Mouse (Mus musculus): ENCODE measurements around the gene Rasa2. TPM values are rescaled to one million over a fixed set of nuclear protein-coding genes. Genes with fewer than 3 reads are reported as not detected.
"Not testable (repeated sequence)": the region's sequence is repeated elsewhere in the genome, so short reads cannot be mapped to it uniquely, and the experiment has no call there.

Gene Rasa2
- 24.3 and 25.0 TPM in 2 replicates for polyA plus RNA-seq (2014; fragmentation: Nextera tagmentation; extraction: Ambion mirVana)

DNA sequence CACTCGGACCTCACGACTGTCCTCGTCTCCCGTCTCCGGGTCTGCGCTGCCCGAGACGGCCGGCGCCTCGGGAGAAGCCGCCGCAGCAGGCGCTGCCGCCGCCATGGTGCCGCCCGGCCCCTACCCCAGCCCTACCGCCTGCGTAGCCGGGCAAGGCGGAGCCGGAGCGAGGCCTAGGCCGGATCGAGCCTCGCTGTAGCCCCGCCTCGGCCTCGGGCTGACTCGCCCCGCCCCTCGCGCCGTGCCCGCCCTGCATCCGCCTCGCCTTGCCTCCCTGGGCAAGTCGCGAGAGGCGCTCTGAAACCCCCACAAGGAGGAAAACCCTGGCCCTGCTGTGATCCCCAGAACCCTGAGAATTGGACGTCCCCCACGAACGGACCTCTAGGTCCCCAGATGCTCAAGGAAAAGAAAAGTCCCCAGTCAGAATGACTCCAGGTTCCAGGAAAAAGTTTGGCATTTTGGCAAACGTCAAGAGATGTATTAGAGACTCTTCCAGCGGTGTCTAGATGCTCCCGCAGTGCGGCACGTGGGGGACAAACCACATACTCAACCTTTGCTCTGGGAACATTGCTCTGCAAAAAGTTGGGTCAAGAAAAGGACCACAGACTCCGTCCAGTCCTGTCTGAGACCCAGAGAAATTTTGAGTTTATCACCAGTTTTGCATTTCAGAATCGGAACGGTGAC lies at the start of gene Rasa2:
Rasa2 (minus strand) TSS at position 229 of the 684 bp plus-strand sequence.
- Histone ChIP-seq H3K36me3 (ENCODE audit: control insufficient read depth, insufficient read depth, low read length) (no peaks in the 10 kb centered on the region), H3K4me2 (replicated peaks; ENCODE audit: low read depth, low read length) (peak within 1 kb of the TSS; percentile 85), H3K4me1 (ENCODE audit: control insufficient read depth, insufficient read depth, low read length) (peaks cover 14% of the 10 kb centered on the region; the same call in 1 of the 2 replicates), H3K9me3 (ENCODE audit: control insufficient read depth, low read depth, low read length) (no peaks in the 10 kb centered on the region), H3K4me3 (ENCODE audit: low read depth, low read length) (peak within 1 kb of the TSS; percentile 62), H3K27me3 (ENCODE audit: control insufficient read depth, insufficient read depth, low read length) (no peaks in the 10 kb centered on the region), H3K9ac (replicated peaks; ENCODE audit: low read depth, low read length) (peak within 1 kb of the TSS; percentile 96), H3K27ac (ENCODE audit: low read length) (peak within 1 kb of the TSS; percentile 96)
- peak; percentile 98 for ATAC-seq (ENCODE audit: insufficient number of reproducible peaks, insufficient read depth, low FRiP score, low read depth)
- WGBS = 1% methylated on average over 49 of the region's 52 CpGs

DNA sequence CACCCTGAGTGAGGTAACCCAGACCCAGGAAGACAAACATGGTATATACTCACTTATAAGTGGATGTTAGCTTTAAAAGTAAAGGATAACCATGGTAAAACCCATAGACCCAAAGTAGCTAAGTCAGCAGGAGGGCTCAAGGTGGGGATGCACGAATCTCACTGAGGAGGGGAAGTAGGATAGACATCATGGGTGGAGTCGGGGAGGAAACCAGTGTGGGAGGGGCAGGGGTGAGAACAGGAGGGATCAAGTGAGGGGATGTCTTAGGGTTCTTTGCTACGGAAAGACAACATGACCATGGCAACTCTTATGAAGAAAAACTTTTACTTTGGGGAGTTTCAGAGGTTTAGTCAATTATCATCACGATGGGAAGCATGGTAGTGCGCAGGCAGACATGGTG lies 47.2 kb upstream of the Rasa2 start:
- no peak overlapping the region for H3K9ac ChIP-seq (replicated peaks; ENCODE audit: low read depth, low read length)
- H3K9me3 ChIP-seq (ENCODE audit: control insufficient read depth, low read depth, low read length) = no peaks in the 10 kb centered on the region
- no peaks in the 10 kb centered on the region for H3K27me3 ChIP-seq (ENCODE audit: control insufficient read depth, insufficient read depth, low read length)
- WGBS = 74% methylated on average over 5 of the region's 5 CpGs
- no peak overlapping the region for H3K4me3 ChIP-seq (ENCODE audit: low read depth, low read length)
- no peaks in the 10 kb centered on the region for H3K36me3 ChIP-seq (ENCODE audit: control insufficient read depth, insufficient read depth, low read length)
- ATAC-seq (ENCODE audit: insufficient number of reproducible peaks, insufficient read depth, low FRiP score, low read depth) = no peak
- no peak overlapping the region for H3K4me2 ChIP-seq (replicated peaks; ENCODE audit: low read depth, low read length)
- no peaks in the 10 kb centered on the region for H3K4me1 ChIP-seq (ENCODE audit: control insufficient read depth, insufficient read depth, low read length)
- H3K27ac ChIP-seq (ENCODE audit: low read length) = no peak overlapping the region

DNA sequence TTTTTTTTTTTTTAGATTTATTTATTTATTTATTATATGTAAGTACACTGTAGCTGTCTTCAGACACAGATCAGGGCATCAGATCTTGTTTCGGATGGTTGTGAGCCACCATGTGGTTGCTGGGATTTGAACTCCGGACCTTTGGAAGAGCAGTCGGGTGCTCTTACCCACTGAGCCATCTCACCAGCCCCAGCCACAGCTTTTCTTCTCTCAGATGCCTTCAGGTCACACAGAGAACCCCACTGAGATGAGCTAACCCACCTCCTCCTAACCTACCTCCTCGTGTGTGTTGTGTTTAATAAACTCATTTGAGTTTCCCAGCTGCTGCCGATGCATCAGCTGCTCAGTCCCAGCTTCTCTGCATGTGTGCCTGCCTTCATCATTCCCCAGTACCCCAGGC lies 46.3 kb upstream of the Rasa2 start:
- H3K4me2 ChIP-seq (replicated peaks; ENCODE audit: low read depth, low read length); H3K4me1 ChIP-seq (ENCODE audit: control insufficient read depth, insufficient read depth, low read length); H3K27me3 ChIP-seq (ENCODE audit: control insufficient read depth, insufficient read depth, low read length); H3K9ac ChIP-seq (replicated peaks; ENCODE audit: low read depth, low read length); H3K36me3 ChIP-seq (ENCODE audit: control insufficient read depth, insufficient read depth, low read length); H3K4me3 ChIP-seq (ENCODE audit: low read depth, low read length); ATAC-seq (ENCODE audit: insufficient number of reproducible peaks, insufficient read depth, low FRiP score, low read depth); H3K9me3 ChIP-seq (ENCODE audit: control insufficient read depth, low read depth, low read length); H3K27ac ChIP-seq (ENCODE audit: low read length): not testable (repeated sequence)
- 85% methylated on average over 5 of the region's 5 CpGs for WGBS

DNA sequence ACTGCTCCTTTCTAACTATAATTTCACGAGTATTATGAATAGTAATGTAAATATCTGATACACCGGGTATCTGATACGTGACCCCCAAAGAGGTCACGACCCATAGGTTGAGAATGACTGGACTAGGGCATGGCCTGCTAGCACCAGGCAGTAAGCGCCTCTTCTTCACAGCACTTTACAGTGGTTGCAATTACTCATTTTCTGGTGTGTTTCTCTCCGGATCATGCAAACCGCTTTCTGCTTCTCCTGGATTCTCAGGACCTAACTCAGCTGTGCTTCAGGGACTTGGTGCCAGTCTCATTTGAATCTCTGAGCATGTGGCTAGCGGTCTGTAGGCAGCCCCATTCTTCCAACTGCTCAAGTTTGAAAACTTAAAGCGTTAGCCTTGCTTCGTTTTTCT lies 45.3 kb upstream of the Rasa2 start:
- H3K9ac ChIP-seq (replicated peaks; ENCODE audit: low read depth, low read length) = no peak overlapping the region
- no peak overlapping the region for H3K4me2 ChIP-seq (replicated peaks; ENCODE audit: low read depth, low read length)
- no peaks in the 10 kb centered on the region for H3K4me1 ChIP-seq (ENCODE audit: control insufficient read depth, insufficient read depth, low read length)
- no peaks in the 10 kb centered on the region for H3K36me3 ChIP-seq (ENCODE audit: control insufficient read depth, insufficient read depth, low read length)
- no peak for ATAC-seq (ENCODE audit: insufficient number of reproducible peaks, insufficient read depth, low FRiP score, low read depth)
- no peaks in the 10 kb centered on the region for H3K27me3 ChIP-seq (ENCODE audit: control insufficient read depth, insufficient read depth, low read length)
- 85% methylated on average over 10 of the region's 10 CpGs for WGBS
- H3K27ac ChIP-seq (ENCODE audit: low read length) = no peak overlapping the region
- no peaks in the 10 kb centered on the region for H3K9me3 ChIP-seq (ENCODE audit: control insufficient read depth, low read depth, low read length)
- no peak overlapping the region for H3K4me3 ChIP-seq (ENCODE audit: low read depth, low read length)

DNA sequence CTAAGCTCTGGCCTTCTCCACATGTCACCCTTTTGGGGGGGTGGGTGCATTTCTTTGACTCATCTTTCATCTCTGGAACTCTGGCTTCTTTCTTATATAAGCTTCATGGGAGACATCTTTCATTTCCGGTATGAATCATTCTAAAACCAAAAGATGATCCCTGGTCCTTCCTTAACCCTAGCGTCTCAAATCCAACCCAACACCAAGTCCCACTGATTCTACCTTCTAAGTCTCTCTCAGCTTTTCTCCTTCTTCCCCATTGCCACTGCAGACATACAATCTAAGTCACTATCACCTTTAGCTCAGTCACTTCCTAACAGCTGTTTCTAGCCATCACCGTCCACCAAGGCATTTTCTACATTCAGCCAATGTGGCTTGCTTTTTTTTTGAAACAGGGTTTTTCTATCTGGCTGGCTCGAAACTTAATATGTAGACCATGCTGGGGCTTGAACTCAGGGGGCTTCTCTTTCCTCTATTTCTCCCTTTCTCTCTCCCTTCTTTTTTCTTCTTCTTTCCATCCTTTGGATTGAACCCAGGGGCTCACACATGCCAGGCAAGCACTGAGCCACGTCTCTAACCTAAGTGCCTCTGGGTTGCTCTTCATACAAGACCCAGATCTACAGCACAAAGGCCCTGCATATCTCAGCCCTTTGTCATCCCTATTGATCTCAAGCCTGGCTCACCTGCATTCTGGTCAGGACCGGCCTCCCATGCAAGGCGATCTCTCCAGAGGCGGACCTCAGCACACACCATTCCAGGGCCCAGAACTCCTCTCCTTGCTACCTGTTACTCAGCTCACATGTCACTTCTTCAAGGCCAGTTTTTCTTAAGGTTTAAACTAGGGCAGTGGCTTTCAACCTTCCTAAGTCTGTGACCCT lies 44.6 kb upstream of the Rasa2 start:
- no peaks in the 10 kb centered on the region for H3K9me3 ChIP-seq (ENCODE audit: control insufficient read depth, low read depth, low read length)
- H3K9ac ChIP-seq (replicated peaks; ENCODE audit: low read depth, low read length) = no peak overlapping the region
- no peaks in the 10 kb centered on the region for H3K36me3 ChIP-seq (ENCODE audit: control insufficient read depth, insufficient read depth, low read length)
- H3K27me3 ChIP-seq (ENCODE audit: control insufficient read depth, insufficient read depth, low read length) = no peaks in the 10 kb centered on the region
- WGBS = 84% methylated on average over 8 of the region's 8 CpGs
- no peak for ATAC-seq (ENCODE audit: insufficient number of reproducible peaks, insufficient read depth, low FRiP score, low read depth)
- no peaks in the 10 kb centered on the region for H3K4me1 ChIP-seq (ENCODE audit: control insufficient read depth, insufficient read depth, low read length)
- no peak overlapping the region for H3K27ac ChIP-seq (ENCODE audit: low read length)
- no peak overlapping the region for H3K4me2 ChIP-seq (replicated peaks; ENCODE audit: low read depth, low read length)
- no peak overlapping the region for H3K4me3 ChIP-seq (ENCODE audit: low read depth, low read length)

DNA sequence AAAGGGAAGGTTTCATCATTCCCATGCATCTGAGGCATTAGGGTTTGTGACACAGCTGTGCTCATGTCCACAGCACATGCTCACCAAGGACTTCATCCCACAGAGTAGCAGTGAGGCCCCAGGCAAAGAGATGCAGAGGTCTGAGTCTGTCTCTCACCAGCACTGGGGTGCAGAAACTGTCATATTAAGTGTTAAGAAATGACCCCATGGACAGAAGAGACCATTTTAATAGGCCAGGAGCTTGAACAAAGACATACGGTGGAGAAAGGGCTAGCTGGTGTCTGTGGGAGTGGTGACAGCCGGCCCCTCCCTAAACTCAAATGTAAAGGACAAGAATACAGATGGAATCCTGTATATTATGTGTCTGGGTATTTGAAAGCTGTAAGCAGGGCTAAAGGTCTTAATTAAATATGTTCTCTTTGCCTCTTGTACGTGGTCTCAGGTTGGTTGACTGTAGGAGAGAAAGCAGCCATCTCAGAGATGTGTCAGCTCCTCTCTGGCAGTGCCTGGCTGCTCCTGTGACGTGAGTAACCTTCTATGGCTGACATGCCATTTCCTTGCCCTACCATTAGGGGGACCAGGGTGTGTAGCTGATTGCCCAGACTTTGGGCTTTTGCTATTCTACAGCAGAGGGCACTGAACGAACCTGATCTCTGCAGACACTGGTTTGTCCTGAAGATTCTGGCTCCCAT lies 43.8 kb upstream of the Rasa2 start:
- no peak overlapping the region for H3K4me2 ChIP-seq (replicated peaks; ENCODE audit: low read depth, low read length)
- WGBS = 32% methylated on average over 5 of the region's 5 CpGs
- no peaks in the 10 kb centered on the region for H3K27me3 ChIP-seq (ENCODE audit: control insufficient read depth, insufficient read depth, low read length)
- H3K9me3 ChIP-seq (ENCODE audit: control insufficient read depth, low read depth, low read length) = no peaks in the 10 kb centered on the region
- H3K4me3 ChIP-seq (ENCODE audit: low read depth, low read length) = no peak overlapping the region
- H3K36me3 ChIP-seq (ENCODE audit: control insufficient read depth, insufficient read depth, low read length) = no peaks in the 10 kb centered on the region
- 0 out of 2 replicates have a peak, but pooled peaks have one; percentile 24 for ATAC-seq (ENCODE audit: insufficient number of reproducible peaks, insufficient read depth, low FRiP score, low read depth)
- H3K4me1 ChIP-seq (ENCODE audit: control insufficient read depth, insufficient read depth, low read length) = no peaks in the 10 kb centered on the region
- no peak overlapping the region for H3K27ac ChIP-seq (ENCODE audit: low read length)
- H3K9ac ChIP-seq (replicated peaks; ENCODE audit: low read depth, low read length) = no peak overlapping the region

DNA sequence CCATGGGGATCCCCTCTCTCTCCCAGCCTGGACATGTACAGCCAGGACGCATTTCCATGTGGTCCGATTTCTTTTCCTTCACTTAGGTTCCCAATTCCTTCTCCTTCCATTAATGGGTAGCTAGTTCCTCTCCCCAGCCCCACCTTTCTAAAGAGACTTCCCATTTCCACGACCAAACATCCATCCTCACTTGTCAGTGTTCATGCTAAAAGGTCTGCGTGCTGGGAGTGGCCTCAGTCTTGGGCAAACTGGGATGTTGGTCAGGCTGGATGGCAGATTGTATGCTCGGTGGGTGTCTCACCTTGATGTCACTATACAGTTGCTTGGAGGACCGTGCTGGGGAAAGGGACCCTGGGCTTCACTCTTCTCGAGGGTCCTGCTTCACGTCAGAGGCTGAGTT lies 42.9 kb upstream of the Rasa2 start:
- Histone ChIP-seq H3K9me3 (ENCODE audit: control insufficient read depth, low read depth, low read length) (no peaks in the 10 kb centered on the region), H3K4me2 (replicated peaks; ENCODE audit: low read depth, low read length) (no peak overlapping the region), H3K27ac (ENCODE audit: low read length) (no peak overlapping the region), H3K36me3 (ENCODE audit: control insufficient read depth, insufficient read depth, low read length) (no peaks in the 10 kb centered on the region), H3K27me3 (ENCODE audit: control insufficient read depth, insufficient read depth, low read length) (no peaks in the 10 kb centered on the region), H3K4me1 (ENCODE audit: control insufficient read depth, insufficient read depth, low read length) (no peaks in the 10 kb centered on the region), H3K9ac (replicated peaks; ENCODE audit: low read depth, low read length) (no peak overlapping the region), H3K4me3 (ENCODE audit: low read depth, low read length) (no peak overlapping the region)
- no peak for ATAC-seq (ENCODE audit: insufficient number of reproducible peaks, insufficient read depth, low FRiP score, low read depth)
- WGBS = 84% methylated on average over 8 of the region's 8 CpGs

DNA sequence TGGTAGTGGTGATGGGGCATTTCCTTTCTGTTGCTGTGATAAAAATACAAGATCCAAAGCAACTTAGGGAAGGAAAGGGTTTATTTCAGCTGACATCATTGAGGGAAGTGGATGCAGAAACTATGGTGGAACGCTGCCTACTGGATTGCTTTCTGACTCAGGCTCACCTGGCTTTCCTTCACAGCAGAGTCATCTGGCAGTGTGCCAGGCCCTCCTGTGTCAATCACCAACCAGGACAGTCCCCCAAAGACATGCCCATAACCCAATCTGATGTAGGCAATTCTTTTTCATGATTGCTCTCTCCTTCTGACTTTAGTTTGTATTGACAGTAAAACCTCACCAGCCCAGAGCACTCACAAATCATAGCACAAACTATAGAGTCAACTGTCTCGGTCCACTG lies 41.0 kb upstream of the Rasa2 start:
- Histone ChIP-seq H3K36me3 (ENCODE audit: control insufficient read depth, insufficient read depth, low read length) (no peaks in the 10 kb centered on the region), H3K9ac (replicated peaks; ENCODE audit: low read depth, low read length) (no peak overlapping the region), H3K9me3 (ENCODE audit: control insufficient read depth, low read depth, low read length) (no peaks in the 10 kb centered on the region), H3K4me2 (replicated peaks; ENCODE audit: low read depth, low read length) (no peak overlapping the region), H3K4me3 (ENCODE audit: low read depth, low read length) (no peak overlapping the region), H3K27me3 (ENCODE audit: control insufficient read depth, insufficient read depth, low read length) (no peaks in the 10 kb centered on the region), H3K4me1 (ENCODE audit: control insufficient read depth, insufficient read depth, low read length) (no peaks in the 10 kb centered on the region), H3K27ac (ENCODE audit: low read length) (no peak overlapping the region)
- ATAC-seq (ENCODE audit: insufficient number of reproducible peaks, insufficient read depth, low FRiP score, low read depth) = no peak
- WGBS = 83% methylated on average over 2 of the region's 2 CpGs

Data from stomach, embryonic 14.5 days (tissue).